Mouse (Mus musculus): ENCODE results near the gene Cfap77.

Gene Cfap77

DNA sequence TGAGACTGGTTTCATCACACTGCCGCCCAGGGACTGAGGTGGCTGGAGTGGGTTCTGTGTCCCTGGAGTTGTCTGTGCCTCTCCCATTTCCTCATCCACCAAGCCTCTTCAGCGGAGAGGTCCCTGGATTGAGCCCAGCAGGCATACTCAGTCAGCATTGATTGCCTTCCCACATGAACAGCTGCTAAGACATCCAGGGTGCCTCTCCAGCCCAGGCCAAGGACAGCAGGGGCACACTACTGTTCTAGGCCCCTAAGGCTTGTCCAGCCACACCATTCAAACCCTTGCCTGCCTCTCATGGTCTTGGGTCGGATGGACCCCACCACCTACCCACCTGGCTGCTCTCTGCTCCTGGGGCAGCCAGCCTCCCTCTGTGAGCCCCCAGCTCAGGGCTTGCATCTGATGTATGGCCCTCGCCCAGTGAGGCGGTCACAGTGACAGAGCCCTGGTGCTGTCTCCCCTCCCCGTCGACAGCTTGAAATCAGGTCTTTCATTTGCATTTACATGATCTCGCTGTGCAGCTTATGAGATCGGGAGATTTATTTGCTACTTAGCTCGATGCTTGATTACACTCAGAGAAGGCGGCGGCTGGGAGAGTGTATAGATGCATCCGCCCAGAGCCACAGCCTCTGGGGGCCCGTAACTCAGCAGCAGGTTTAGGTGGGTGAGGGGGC, 57.6 kb downstream of the Cfap77 start:
- DNase-seq (ENCODE audit: low spot score in 2 of 2): no peak

DNA sequence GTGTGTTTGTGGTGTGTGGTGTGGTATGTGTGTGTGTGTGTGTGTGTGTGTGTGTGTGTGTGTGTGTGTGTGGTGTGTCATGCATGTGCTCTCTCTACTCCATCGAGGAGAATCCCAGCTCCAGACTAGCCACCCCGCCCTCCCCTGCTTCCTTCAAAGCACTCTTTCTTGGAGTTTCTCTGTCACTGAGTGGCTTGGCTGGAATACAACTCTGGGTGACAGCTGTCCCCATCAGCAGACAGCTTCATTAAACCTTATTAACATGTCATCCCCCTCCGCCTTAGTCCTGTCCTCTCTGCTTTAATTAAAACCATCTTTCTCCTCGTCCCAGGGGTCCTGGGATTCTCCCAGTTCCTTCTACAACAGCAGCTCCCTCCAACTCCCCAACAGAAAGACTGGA, 59.4 kb downstream of the Cfap77 start:
- no peak for DNase-seq (ENCODE audit: low spot score in 2 of 2)

DNA sequence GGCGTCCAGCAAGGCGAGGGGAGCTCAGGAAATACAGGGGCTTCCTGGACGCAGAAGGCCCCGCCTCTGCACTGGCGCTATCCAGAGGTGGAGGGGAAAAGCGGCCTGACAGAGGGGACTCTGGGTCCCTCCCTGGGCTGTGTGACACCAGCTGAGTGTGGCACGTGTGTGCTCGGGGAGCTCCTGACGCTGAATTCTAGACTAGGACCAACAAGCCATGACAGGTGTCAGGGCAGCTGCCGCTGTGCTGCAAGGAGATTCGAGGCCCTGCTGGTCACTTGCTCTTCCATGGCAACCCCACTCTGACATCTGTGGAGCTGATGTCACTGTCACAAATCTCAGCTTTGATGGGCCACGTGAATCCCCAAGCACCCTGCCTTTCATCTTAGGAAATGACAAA, 60.9 kb downstream of the Cfap77 start:
- DNase-seq (ENCODE audit: low spot score in 2 of 2): no peak

DNA sequence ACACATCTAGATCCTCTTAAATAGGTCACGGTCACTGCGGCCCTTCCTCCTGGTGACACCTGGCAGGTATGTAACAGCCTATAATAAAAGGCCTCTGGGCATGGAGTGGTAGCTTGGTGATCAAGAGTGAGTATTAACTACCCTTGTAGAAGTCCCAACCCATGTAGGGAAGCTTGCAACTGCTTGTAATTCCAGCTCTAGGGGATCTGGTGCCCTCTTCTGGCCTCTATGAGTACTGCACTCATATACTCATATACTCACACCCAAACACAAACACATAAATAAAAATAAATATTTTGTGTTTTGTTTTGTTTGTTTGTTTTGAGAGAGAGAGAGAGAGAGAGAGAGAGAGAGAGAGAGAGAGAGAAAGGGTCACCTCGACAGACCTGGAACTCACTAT, 66.1 kb downstream of the Cfap77 start:
- no peak for DNase-seq (ENCODE audit: low spot score in 2 of 2)

DNA sequence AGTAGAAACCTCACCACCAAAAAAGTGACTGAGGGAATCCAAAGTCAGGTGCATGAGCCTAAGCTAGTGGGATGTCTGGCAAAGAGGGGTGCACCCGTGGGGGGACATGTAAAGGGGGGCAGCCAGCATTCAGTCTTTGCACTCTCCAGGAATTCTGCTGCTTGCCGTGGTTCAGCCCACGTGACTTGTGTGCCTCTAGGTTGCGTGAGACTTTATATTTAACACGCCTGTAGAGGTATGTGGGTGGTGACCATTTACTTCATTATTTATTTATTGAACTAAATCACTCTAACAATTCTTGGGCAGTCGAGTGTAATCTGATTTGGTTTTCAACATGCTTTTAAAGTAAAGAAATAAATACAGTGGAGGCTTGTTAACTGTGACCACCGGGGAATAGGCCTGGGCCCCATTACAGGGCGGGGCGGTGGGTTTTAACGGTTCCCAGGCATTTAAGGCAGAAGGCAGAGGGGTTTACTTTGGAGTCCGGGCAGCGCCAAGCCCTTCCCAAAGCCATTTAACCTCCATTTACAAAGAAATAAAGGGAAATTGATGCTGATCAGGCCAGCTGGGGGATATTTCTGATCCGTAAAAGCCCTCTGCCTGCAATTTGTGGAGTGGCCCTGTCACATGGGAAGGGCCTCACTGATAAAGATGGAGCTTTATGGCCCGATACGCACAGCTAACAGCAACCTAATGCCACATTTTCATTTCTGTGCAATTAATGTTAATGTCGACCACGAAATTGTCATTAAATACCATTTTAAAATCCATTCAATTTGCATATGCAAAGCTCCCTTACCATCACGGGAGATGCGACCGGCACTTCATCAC, 74.6 kb downstream of the Cfap77 start:
- no peak for DNase-seq (ENCODE audit: low spot score in 2 of 2)

DNA sequence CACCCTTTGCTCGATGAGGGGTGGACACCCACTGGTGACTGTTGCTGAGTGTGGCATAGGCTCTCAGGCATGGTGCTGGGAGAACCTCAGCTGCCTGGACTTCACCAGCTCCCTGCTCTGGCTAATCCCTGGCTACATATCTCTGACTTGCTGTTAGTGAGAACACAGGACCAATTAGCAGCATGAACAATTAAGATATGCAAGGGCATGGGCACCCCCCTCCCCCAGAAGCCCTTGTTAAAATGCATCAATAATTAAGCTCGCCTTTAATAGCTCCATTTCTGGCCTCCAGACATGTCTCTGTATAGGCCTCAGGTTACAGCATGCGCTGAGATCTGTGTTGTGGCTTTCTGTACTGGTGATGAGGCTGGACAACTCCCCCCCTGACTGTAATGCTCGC, 76.4 kb downstream of the Cfap77 start:
- DNase-seq (ENCODE audit: low spot score in 2 of 2): no peak

DNA sequence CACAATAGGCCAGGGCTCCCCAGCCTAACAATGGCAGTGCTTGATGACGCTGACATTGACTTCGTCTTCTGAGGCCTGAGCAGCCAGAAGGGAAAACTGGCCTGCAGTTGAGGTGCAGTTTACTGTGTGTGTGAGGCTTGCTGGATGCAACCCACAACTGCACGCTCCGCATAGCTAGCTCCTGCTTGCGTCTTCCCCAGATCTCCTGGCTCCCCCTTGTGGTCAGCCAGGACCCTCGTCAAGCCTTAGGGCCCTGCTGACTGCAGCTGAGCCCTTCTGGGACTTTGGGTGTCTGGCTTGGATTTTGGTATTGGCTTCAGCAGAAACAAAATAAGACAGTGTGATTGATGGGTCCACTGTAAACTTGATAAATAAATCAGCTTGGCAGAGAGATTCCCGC, 78.2 kb downstream of the Cfap77 start:
- peak; percentile 23 to 41 for DNase-seq (ENCODE audit: low spot score in 2 of 2)

DNA sequence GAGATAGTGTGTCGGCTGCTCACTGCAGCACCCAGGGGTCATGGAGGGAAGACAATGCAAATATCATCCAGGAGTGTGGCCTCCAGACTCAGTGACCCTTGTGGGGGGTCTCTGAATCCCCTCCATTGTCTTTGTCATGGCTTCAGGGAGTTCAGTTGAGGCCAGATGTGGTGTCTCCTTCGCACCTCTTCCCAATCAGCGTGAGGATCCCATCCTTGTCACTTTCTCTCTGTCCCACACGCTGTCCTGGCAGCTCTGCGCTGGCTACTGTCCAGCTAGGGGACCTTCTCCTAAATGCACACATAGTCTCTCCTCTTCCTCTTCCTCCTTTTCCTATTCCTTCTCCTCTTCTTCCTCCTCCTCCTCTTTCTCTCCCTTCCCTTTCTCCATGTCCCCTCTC, 79.3 kb downstream of the Cfap77 start:
- DNase-seq (ENCODE audit: low spot score in 2 of 2): no peak

DNA sequence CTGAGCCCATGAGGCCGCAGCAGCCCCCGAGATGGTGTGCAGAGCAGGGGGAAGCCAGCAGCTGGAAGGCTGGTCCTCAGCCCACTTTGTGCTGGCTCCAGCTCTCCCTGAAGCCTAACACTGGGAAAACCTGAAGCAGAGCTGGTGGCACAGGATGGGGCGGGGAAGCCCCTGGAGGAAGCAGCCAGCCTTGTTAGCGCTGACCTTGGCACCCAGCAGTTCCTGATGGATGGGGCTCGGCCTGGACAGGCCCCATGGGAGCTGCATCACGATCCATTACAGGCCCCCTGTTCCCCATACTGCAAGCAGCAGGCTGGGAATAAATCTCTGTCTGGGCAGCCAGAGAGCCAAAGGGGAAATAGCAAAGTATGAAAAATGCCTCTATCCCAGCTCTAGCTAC, 80.3 kb downstream of the Cfap77 start:
- no peak for DNase-seq (ENCODE audit: low spot score in 2 of 2)

DNA sequence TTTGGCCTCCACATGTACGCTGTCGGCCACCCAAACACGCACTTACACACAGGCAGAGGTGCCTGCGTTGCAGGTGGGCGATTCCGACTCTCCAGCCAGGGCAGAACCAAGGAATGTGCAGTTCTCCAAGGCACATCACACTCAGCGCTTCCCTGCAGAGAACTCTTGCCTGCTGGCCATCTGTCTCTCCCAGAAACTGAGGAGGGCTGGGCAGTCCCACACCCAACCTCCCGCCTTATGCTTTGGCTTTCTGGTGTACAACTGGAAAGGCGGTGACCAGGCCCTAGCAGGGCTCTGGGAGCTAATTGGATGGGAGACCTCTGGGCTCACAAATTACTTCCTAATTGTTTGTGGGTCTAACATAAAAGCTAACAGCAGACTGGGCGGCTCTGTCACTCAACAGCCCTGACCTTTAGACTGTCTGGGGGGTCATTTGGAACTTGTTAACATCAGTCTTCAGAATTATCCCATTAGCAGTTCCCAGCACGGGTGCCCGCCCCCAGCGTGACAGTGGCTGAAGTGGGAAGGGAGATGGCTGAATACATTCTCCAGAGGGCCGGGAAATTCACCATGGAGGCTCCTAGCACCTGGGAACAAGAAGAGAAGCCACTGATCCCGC, 80.9 kb downstream of the Cfap77 start:
- DNase-seq (ENCODE audit: low spot score in 2 of 2): no peak

DNA sequence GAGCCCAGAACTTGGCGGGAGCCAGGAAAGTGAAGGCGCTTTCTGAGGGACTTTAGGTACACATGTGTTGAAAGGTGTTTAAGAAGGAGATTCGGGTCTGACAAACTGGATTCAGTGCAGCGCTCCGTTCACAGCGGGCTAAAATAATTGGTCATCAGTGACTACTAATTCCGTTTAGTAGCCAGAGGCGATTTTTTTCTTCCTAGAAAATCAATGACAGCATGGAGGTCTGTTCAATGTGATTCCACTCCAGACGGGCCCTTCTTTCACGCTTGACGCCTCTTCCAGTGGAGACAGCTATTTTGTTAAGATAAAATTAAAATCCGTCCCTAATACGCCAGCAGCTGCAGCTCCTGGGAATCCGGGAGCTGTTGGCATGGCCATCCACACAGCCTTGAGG, 84.4 kb downstream of the Cfap77 start:
- no peak for DNase-seq (ENCODE audit: low spot score in 2 of 2)

DNA sequence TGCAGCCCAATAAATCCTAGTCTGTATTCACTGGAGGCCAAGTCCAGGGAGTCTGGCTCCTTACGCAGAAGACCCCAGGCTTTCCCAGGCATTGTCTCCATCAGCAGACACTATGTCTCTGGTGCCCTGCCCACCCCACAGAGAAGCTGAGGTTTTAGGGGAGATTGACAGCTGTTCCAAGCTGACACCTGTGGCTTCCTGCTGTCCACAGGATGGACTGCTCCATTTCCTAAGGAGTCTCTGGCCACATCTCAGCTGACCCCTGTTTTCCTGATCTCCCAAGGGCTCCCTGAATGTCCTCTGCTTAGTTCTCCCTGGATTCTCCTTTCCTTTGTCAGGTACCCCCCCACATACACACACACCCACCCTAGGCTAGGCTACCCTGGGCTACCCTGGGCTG, 86.6 kb downstream of the Cfap77 start:
- no peak for DNase-seq (ENCODE audit: low spot score in 2 of 2)

DNA sequence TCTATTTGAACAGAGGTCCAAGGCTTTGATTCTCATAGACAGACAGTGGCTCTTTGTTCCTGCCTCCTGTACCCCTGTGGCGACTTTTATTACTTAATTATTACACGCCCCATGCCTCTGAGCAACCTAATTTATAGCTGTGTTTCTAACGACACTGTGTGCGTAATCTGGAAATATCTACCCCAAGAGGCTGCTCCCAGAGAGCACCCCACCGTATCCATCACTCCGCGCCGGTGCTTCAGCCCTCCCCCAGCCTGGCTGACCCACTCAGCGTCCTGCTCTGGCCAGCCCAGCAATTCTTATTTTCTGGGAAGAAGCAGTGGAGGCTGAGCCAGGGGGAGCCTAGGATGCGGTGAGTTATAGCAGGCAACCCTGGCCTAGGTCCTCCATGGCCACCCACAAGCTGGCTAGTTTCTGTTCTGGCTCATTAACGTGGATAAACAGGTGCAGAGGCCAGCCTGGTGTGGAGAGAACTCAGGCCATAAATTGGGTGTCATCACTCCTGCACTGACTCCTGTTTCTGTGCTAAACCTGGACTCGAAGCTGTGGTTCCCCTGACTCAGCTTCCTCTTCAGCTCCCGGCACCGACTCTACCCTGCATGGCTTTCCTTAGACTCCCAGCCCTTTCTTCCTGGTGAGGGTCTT, 88.6 kb downstream of the Cfap77 start:
- DNase-seq (ENCODE audit: low spot score in 2 of 2): no peak

DNA sequence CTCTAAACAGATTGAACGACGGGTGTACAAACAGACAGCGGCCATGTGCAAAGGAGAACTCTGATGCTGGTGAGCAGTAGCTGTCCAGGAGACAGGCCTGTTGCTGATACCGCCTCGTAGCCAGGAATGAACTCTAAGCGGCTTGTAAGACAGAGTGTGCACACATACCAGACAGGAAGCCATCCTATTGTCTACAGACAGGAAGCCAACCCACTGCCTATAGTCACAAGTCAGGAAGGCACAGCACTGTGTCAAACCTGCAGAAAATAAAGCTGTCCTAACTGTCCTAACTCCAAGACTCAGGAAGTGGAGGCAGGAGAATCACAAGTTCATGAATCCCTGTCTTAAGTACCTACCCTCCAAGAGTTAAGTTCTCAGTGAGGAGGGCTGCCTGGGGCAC, 91.3 kb downstream of the Cfap77 start:
- no peak for DNase-seq (ENCODE audit: low spot score in 2 of 2)

DNA sequence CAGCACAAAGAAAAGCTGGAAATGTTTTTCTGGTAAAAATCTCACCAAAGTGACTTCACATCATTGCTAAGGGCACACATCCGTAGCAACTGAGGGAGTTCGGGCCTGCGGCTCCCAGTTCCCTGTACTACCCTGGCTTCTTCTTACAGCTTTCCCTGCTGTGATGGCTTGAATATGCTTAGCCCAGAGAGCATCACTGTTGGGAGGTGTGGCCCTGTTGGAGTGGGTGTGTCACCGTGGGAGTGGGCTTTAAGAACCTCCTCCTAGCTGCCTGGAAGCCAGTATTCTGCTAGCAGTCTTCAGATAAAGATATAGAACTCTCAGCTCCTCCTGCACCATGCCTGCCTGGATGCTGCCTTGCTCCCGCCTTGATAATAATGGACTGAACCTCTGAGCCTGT, 93.2 kb downstream of the Cfap77 start:
- DNase-seq (ENCODE audit: low spot score in 2 of 2): no peak

DNA sequence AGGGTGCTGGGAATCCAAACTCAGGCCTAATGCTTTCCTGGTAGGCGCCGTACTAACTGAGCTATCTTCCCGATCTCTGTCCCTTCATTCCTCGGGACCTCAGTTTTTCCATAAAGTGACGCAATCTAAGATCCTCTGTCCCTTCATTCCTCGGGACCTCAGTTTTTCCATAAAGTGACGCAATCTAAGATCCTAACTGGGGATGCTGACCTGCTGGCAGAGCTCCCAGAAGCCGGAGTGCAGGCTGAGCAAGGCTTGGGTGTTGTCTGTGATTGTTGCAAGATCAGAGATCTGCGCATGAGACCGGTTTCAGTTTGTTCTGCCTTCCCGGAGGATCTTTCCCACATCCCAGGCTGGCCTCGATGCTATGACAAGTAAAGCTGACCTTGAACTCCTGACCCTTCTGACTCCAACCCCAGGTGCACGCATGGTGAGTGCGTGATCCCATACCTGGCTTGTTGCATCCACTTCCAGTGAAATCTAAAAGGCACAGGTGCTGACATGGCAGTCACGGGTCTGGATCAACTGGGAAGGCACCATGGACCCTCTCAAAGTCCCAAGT, 93.8 kb downstream of the Cfap77 start:
- no peak for DNase-seq (ENCODE audit: low spot score in 2 of 2)

DNA sequence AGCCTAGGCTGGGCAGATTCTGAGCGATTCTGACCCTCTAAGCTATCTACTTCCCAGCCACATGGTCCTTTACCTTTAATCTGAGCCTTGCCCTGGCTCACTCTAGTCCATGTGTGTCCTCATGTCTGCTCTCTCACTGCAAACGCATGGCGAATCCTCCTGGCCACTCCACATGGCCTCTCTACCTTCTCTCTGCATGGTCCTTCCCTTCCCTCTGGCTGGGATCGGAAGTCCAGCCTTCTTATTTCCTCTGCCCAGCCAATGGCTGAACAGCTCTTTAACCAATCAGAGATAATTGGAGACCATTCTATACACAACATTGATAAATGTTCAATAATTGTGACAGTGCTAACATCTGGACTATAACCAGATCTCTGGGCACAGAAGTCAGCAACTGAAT, 98.0 kb downstream of the Cfap77 start:
- DNase-seq (ENCODE audit: low spot score in 2 of 2): no peak

DNA sequence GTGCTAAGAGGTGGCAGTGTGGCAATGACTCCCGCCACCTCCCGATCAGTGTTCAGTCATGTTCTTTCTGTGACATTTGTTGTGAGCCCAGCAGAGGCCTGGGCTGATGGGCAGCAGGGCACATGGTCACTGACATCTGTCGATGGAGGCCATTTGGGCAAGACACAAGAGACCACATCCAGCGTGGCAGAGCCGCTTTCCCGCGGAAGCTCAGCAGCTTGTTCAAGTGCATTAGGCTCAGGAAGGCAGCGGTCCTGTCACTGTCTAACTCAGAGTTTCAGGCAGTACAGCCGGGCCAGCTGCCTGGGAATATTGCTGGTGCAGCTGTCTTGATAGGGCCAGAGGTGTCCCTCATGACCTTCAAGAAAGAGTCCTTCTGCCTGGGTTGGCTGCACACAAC, 100.3 kb downstream of the Cfap77 start:
- no peak for DNase-seq (ENCODE audit: low spot score in 2 of 2)

DNA sequence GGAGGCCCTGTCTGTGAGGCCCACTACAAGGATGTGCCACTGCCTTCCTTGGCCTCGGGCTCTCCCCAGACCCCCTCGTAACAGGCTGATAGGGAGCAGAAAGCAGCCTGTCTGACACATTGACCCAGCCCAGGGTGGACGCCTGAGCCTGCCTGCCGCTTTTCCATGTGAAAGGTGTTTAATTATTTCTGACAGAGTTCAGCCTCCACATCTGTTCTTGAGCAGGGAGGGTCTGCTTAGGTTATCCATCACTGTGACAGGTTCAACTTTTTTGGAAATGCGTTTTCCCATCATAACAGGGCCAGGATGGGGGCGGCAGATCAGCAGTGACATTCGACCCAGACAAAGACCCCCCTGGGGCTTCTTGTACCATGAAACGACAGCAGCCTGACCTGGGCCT, 101.9 kb downstream of the Cfap77 start:
- DNase-seq (ENCODE audit: low spot score in 2 of 2): no peak

DNA sequence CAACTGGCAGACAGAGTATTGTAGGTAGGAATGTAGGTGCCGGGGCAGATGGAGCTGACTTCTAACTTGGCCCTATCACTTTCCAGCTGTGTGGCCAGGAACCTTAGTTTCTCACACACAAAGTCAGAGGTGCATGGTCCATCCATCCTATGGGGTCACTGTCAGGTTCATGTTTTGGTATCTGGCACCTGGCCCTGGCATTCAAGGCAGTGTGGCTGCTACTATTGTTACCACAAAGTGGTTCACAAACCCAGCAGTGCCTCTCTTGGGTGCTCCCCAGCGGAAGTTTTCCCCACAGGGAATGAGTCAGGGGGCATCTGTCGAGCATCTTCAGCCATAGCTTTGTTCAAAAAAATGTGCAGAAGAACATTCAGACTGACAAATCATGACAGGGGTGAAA, 108.6 kb downstream of the Cfap77 start:
- no peak for DNase-seq (ENCODE audit: low spot score in 2 of 2)

DNA sequence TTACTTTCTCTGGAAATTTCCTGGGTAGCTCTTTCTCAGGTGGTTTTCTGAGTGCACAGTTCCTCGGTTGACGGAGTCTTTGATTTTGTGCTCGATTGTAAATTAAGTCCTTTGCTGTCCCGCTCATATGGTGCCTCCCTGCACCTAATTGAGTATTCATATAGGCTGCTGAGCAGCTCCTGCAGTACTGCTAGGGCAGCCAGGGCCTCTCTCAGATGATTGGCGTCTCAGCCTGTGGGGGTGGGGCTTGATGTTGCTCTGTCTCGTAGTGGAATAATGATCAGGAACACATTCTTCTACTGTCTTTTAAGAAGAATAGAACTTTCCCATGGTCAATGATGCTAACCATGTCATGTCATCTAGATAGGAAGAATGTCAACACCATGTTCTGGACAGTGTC, 109.5 kb downstream of the Cfap77 start:
- no peak for DNase-seq (ENCODE audit: low spot score in 2 of 2)
